Mouse (Mus musculus) testis, adult 2 months (tissue): ENCODE results near the gene Cdk1.

Experiments
- CTCF ChIP-seq: fragments of 200-500 bp; IDR thresholded peaks from 2 replicates; pipeline ENCODE4 v1.5.1; 2012; ENCODE audit warnings: low read depth, mild to moderate bottlenecking, inconsistent platforms, low read length, moderate library complexity; ENCODE audit not compliant: control insufficient read depth, insufficient read depth, insufficient replicate concordance
- POLR2A ChIP-seq: fragments of 200-500 bp; IDR thresholded peaks from 2 replicates; pipeline ENCODE4 v1.6.1; 2012; ENCODE audit warnings: low read depth, mild to moderate bottlenecking, inconsistent platforms, low read length, moderate library complexity; ENCODE audit not compliant: control insufficient read depth

GRCm38 (mm10) chr10:69372061-69372460, 19.3 kb upstream of the Cdk1 start:
- TF ChIP-seq CTCF (no peak), POLR2A (no peak)
